Mouse (Mus musculus) thymus, postnatal 10 days (tissue): ENCODE results near the gene Inhbe.
A peak's percentile ranks its signal among the peaks of the same experiment; 100 is the strongest.

Source experiments
- DNase-seq, 2 experiments: peaks; one replicate each; pipeline ENCODE4 v3.0.0; 2021; ENCODE audit warnings: low spot score in 2 of 2

Gene Inhbe

DNA sequence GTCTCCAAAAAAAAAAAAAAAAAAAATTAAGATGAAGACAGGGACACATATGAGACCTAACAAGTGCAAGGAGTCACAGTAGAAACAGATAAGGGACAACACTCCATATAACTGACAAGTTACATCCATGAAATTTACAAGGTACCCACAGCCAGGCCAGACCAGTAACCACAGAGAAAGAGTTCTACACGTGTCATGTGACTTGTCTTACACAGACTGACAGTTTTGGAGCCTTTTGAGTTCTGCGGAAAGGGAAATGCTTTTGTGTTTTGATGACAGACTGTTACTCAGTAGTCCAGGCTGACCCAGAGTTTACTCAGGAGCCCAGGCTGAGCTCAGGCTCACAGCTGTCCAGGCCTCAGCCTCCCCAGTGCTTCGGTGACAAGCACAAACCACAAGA lies 11.2 kb downstream of the Inhbe start:
- no peak for DNase-seq

DNA sequence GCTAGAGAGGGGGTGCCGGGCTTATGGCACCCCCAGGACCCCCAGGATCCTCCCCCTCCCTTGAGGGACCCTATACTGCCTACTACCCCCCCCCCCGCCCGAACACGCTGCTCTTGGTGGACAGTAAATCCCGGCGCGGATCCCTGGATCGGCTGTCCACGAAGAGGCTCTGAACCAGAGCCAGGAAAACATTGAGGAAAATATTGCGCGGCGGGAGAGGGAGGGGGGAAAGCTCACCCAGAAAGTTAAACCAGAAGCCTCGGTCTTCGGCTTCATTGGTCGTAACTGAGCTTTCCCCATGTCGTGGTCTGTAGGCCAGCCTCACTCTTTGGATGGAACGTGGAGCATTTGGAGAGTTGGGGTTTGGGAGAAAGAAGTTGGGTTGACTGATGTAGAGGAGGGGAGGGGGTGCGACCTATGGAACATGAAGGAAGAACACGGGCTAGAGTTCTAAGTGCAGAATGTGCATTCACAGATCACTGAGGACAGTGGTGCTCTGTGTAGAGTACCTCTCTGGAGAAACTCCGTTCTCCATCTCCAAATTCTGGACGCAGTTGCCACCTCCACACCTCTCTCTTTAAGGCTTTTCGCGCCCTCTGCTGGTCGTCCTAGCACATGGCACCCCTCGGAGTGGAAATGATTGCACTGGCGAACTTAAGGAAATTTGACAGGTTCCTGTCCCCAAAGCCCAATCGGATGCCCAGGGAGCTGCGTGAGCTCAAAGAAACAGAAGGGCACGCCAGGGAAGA lies 12.1 kb downstream of the Inhbe start, which contains the start of gene Gli1:
Gene Gli1 (minus strand): TSS at position 84 of the 749 bp plus-strand sequence.
- peak; percentile 70 to 85 for DNase-seq

DNA sequence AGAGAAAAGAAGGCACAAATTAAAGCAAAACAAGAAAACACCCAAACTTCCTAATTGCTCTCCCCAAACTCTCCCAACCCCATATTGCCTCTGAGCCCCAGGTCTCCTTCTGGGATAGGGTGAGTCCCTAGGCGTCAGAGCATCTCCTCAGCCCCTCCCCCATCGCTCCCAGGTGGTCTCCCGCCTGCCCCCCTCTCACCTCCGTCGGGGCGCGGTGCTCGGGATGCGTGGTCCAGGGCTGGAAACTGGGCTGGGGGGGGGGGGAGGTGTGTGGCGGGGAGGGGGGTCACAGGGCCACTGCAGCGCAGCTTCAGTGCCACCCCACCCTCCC lies 12.9 kb downstream of the Inhbe start:
- no peak for DNase-seq

DNA sequence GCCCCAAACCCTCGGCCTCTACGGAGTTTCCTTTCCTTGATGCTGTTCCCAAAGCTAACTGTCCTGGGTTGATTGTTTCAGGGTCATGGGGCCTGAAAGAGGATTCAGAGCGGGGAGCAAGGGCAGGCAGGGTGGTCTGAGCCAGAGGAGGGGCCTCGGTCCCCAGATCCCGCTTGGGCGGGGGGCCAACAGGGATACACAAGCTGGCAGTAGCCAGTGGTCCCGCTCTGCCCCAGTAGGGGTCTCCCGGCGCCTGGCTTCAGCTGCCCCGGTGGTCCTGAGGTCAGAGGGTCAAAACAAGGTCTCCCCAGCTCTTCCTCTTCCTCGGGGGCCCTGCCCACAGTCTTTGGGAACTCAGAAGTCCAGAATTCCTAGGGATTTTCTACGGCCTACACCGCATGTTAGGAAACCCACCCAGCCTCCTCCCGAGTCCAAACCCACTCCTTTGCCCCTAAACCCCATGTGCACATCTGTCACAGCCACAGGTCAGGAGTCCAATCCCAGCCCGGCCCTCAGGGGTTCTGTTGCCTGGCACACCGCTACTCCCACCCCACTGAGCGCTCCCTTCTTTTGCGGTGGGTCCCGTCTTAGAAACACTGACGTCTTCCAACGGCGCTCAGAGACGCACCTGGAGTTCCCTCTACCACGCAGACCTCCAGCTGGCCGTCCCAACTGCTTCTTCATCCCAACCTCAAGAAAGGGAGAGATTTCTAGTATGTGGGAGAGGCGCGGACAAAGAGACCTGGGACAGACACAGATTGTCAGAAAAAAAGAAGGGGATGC lies 13.4 kb downstream of the Inhbe start:
- DNase-seq = no peak

DNA sequence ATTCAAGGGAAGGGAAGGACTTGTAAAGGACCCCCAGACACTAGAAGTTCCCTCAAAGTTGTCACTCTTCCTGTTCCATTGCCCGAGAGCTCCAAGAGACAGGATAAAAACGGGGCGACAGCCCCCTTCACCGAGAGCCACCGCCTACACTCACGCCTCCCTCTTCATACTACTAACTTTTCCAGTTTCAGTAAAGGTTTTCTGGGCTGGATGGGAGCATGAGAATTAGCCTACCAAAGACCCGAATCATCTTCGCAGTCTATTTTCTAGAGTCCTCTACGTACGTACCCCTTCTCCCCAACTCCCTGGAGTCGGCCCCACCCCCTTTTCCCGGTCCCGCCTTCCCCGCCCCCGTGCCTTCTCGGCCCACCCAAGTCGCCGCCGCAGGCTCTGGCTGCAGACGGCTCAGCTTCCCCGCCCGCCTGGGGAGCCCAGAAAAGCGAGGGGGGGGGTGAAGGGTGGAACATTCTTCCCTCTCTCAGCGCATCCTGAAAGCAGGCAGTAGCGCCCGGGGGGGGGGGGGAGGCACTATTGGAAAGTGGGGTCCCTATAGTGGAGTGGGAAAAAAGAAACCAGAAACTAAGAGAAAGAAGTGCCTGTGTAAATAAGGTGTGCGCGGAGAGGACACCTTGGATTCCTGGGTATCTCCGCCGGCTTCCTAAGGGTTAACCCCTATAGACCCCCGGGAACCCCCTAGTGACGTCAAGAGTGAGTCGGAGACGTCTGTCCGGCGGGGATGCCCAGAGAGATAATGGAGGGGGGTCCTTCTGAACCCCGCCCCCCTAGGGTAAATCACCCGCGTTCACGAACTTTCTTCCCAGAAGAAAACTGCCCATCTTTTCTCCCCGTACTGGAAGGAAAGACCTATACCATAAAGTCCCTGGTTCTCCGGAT lies 14.3 kb downstream of the Inhbe start:
- no peak for DNase-seq

DNA sequence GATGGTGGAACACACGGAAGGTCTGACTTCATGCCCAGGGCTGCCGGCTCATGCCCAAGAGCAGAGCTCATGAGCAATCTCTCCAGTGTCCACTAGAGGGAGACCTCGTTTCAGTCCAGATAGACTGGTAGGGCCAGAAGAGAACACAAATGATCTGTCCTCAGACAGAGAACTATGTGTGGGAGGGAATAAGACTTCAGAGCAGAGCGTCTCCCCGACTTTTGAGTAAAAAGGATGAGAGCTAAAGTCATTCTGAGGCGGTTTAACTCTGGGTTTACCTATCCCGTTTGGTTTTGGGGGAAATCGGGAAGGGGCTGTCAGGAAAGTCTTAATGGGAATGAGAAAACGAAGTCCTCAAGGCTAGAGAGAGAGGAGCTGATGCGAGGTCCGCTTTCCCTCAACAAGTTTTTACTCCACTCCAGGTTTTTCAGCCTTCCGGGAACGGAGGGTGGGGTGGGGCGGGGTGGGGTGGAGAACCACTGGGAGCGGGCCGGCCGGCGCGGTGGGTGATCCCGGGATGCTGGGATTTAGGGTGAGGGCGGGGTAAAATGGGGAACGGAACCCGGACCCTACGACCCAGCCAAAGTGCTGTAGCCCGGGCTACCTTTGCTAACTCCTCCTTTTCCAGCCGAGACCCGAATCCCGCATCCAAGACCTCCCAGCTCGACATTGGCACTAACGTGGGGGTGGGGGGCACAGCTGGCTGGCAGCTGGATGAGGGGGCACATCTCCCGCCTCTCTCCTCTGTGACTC lies 15.1 kb downstream of the Inhbe start:
- peak; percentile 74 to 90 for DNase-seq

DNA sequence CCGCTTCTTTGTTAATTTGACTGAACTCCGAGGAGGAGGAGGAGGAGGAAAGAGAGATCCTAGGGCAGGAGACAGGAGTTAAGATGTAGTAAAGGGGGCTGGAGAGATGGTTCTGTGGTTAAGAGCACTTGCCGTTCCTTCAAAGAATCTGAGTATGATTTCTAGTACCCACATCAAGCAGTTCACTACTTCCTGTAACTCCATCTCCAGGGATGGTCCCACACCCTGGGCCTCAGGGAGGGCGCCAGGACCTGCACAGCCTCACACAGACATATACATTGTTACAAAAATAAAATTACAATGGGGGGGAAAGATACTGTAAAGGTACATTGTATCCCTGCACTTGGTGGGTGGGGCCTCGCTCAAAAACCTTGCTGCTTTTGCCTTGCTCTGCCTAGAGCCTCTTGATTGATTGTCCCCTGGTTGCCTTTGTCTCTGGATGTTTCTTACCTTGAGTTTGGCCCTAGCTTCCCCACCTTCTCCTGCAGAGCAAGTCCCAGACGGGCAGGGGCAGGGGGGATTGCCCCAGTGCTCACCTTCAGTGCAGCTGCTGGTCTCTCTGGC lies 16.6 kb downstream of the Inhbe start:
- no peak for DNase-seq

DNA sequence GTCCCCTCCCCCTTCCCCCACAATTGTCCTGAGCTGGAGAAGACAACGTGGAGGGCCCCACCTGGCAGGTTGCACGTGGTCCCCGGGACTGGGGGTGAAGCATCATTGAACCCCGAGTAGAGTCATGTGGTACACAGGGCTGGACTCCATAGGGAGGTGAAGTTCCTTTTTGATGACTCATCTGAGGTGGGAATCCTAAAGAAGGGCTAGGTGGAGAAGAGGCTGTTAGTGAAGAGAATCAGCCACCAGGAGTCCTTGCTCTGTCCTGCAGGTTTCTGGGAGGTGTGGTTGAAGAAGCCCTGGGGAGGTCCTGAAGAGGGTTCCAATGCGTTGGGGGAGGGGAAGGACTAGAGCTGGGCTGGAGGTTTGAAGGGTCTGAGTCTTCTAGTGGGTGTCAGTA lies 17.3 kb downstream of the Inhbe start:
- no peak for DNase-seq

DNA sequence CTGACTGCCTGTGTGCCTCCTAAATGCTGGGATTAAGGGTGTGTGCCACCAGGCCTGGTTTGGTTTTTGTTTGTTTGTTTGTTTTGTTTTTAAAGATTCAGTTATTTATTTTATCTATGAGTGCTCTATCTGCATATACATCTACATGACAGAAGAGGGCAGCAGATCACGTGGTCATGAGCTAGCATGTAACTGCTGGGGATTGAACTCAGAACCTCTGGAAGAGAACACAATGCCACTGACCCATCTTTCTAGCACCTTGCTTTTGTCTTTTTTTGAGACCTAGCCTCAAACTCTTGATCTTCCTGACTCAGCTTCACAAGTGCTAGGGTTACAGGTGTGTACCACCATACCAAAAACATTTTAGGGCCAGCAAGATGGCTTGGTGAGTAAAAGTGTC lies 18.9 kb downstream of the Inhbe start:
- no peak for DNase-seq

DNA sequence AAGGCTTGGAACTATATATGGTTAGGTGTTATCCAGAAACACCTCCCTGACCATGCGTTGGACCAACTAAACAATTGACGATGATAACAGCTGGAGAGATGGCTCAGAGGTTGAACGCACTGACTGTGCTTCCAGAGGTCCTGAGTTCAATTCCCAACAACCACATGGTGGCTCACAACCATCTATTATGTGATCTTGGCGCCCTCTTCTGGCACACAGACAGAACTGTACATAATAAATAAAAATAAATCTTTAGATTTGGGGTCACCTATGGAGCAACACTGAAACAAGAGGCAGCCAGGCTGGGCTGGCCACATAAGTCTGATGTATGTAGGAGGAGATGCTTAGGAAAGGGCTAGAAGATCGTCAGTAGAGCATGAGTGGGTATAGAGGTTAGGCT lies 21.1 kb downstream of the Inhbe start:
- no peak for DNase-seq

DNA sequence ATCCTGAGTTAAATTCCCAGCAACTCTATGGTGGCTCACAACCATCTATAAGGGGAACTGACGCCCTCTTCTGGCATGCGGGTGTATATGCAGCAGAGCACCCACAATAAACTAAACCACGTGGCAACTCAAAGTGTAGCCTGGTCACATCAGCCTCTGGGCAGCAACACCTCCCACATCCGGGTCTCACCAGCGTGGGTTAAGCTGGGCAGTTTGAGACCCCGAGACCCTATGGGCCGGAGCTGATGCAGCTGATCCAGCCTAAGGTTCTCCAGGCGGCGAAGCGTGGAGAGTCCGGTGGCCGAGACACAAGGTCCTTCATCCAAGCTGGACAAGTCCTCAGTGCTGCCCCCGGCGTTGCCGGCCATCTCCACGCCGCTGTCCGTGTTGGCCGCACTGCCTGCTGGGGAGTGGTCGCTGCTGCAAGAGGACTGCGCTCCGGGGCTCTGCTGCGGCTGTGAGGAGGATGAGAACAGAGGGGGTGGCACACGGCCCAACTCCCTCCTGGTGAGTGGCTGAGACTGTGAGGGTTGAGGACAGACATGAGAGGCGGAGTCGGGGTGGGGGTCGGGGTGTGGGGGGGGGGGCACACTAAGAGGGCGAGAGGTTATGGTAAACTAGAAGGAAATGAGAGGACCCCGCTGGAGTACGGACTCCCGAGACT lies 21.9 kb downstream of the Inhbe start:
- DNase-seq = no peak

DNA sequence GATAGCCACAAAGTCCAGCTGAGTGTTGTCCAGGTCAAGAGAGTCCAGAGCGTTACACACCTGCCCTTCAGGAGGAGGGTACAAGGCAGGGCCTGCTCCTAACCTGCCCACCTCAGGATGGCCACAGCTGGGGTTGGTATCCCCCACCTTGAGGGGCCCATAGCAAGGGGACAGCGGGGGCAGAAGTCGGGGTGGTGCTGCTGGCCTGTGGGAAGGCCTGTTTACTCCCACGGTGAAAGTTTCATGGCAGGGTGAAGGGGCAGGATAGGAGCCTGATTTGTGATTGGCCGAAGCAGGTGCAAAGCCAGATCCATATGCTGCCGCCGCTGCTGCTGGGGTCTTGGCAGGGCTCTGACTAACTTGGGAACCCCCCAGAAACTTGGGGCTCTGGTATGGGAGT lies 24.0 kb downstream of the Inhbe start:
- DNase-seq = no peak

DNA sequence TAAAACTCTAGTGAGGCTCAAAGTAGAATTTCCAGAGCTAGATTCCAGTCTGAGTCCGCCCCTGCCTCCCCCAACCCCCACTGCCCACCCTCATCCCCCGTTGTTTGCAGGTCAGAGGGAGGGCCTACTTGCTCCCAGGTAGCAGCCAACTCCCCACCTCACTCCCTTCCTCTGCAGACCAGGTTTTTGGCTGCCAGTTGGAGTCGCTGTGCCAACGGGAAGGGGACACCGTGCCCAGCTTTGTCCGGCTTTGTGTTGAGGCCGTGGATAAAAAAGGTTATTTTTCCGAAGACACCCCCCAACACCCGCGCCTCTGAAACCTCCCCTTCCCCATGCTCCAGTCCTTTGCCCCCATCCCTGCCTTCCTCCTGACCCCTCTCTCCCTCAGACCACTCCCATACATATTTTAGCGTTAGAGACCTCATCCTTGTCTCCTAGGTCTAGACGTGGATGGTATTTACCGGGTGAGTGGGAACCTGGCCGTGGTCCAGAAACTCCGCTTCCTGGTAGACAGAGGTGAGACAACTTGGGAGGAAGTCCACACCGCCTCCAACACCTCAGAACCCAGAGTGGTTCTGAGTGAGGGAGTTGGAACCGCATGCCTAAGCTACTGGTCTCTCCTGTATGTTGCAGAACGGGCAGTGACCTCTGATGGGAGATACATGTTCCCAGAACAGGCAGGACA lies 26.6 kb downstream of the Inhbe start:
- no peak for DNase-seq

DNA sequence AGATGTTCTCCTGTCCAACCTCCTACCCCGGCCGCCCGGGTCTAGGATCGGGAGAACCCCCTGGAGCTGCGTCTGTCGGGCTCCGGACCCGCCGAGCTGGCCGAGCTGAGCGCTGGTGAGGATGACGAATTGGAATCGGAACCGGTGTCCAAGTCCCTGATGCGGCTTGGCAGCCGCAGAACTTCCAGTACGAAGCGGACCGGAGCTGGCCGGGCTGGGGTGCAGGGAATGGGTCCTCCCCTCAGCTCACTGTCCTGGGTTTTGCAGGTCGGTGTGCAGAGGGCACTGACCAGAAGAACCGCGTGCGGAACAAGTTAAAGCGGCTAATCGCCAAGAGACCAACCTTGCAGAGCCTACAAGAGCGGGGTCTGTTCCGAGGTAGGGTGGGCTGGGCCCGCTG lies 27.4 kb downstream of the Inhbe start:
- DNase-seq = no peak

DNA sequence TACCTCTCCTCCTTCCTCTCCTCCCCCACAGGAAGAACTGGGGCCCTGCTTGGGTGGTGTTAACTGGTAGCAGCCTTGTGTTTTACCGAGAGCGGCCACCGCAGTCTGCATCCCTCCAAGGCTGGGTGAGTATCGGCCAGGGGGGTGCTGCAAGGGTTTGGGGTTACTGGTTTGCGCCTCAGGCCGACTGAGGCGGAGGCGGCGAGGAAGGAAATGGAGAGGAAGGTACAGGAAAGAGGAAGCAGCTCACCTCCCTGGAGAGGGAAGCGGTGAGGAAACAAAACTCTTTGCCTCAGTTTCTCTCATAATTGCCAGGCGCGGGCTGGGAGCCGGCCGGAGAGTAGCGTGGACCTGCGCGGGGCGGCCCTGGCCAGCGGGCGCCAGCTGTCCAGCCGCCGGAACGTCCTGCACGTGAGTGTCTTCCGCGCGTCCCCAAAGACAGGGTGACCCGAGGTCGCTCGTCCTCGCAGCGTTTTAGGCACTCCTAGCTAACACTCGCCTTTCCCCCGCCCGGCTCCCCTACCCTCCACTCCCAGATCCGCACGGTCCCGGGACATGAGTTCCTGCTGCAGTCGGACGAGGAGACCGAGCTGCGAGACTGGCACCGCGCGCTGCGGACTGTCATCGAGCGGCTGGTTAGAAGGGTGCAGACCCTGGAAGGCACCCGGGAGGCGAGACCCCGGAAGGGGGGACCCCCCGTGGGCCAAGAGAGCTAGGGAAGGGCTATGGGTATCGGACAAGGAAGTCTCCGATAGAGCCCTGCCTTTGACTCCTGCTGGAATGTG lies 28.0 kb downstream of the Inhbe start:
- DNase-seq = peak; percentile 56 to 59

DNA sequence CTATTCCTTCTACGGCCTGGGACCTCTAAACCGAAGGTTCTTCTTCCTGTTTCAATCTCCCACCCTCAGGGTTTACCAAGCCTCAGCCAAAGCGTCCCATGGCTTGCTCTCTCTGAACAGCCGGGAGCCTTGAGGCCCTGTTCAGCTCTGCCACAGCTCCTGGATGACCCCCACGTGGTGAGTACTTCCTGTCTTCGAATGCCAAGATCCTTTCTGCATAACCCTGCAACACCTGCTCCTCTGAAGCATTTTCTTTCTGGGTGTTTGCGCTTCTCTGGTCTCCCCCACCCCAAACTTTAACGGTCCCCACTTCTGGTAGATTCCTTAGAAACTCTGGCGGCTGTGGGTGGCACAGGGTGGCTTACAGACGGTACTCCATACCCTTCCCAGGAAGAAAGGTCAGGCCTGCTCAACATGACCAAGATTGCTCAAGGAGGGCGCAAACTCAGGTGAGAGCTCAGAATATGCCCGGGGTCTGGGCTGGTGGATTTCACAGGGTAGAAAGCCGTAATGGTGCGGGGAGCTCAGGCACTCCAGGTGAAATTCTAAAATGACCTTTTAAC lies 28.7 kb downstream of the Inhbe start:
- peak; percentile 68 to 76 for DNase-seq

DNA sequence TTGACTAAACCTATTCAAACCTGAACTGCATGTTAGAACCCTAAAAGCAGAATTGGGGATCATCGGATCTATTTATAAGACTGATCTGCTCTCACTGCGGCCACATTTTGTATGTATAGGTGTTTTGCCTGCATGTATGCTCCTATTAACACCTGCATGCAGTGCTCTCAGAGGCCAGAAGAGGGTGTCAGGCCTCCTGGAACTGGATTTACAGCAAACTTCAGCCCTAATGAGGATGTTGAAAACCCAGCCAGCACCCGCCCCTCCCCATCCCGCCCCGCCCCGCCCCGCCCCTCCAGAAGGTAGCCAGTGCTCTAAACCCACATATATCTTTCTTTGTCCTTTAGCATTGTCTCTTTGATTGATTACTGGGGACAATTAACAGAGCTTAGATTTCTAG lies 29.7 kb downstream of the Inhbe start:
- DNase-seq = peak; percentile 80 to 82

DNA sequence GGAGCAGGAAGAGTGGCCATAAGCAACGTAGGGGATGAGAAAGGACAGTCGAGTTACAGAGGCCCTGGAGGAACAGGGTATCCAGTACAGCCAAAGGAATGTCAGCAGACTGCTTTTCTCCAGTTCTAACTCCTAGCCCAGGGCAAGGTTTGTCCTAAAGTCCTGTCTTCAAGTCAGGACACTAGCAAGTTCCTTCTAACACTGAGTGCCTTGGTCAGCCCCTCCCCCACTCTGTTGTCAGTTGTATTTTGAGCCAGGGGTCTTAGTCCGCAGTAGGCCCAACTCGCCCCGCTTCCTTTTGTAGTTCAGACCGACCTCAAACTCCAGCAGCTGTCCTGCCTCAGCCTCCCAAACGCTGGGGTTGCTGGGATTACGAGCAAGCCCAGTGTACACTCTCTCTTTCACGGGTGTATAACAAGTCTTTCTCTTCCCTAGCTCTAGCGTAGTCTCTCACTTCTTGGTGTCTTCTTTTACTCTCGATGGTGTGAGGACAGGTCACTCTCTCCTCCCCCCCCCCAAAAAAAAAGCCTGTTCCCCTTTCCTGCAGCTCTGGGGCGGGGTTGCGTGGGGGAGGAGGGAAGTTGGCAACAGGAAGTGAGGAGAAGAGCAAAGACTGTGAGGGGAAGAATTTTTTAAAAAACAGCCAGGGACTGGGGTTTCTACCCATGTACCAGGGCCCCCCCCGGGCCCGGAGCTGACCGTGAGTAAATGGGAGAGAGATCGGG lies 30.9 kb downstream of the Inhbe start:
- peak in 1 of 2 experiments; percentile 51 for DNase-seq
